Mouse (Mus musculus) neural tube, embryonic 15.5 days (tissue): Measurements from ENCODE around the gene Tmem9b. TPM values are rescaled to one million over a fixed set of nuclear protein-coding genes. Genes with fewer than 3 reads are reported as not detected.
A peak's percentile ranks its signal among the peaks of the same experiment; 100 is the strongest.

Experiments
- ATAC-seq: fragments of 200-750 bp; cut with Nextera tagmentation; 2 replicates; pipeline ENCODE4 v1.8.0; 2017; ENCODE audit warnings: mild to moderate bottlenecking, moderate TSS enrichment, moderate library complexity; ENCODE audit not compliant: low FRiP score
- H3K27ac ChIP-seq: fragments of 300-500 bp; sonication (generic); replicated peaks from 2 replicates; pipeline ENCODE4 v1.5.1; 2015; ENCODE audit warnings: mild to moderate bottlenecking, inconsistent platforms
- H3K27me3 ChIP-seq: fragments of 300-500 bp; sonication (generic); replicated peaks from 2 replicates; pipeline ENCODE4 v1.6.1; 2015; ENCODE audit warnings: inconsistent platforms
- H3K36me3 ChIP-seq: fragments of 300-500 bp; sonication (generic); 2 replicates; pipeline ENCODE4 v1.6.1; 2015; ENCODE audit warnings: inconsistent platforms
- H3K4me1 ChIP-seq: fragments of 300-500 bp; sonication (generic); 2 replicates; pipeline ENCODE4 v1.6.1; 2015; ENCODE audit warnings: inconsistent platforms
- H3K4me2 ChIP-seq: fragments of 300-500 bp; sonication (generic); 2 replicates; pipeline ENCODE4 v1.6.1; 2015; ENCODE audit warnings: inconsistent platforms, mild to moderate bottlenecking, moderate library complexity
- H3K4me3 ChIP-seq: fragments of 300-500 bp; sonication (generic); replicated peaks from 2 replicates; pipeline ENCODE4 v1.5.1; 2015; ENCODE audit warnings: mild to moderate bottlenecking, inconsistent platforms
- H3K9ac ChIP-seq: fragments of 300-500 bp; sonication (generic); replicated peaks from 2 replicates; pipeline ENCODE4 v1.6.1; 2015; ENCODE audit warnings: mild to moderate bottlenecking, inconsistent platforms
- H3K9me3 ChIP-seq: fragments of 300-500 bp; sonication (generic); replicated peaks from 2 replicates; pipeline ENCODE4 v1.6.1; 2016; ENCODE audit warnings: inconsistent platforms
- WGBS: fragments of 180-500 bp; shearing (Covaris S2); methylation state at CpG from one replicate; pipeline ENCODE4 v1.1.7; 2015; ENCODE audit warnings: mixed read lengths; 5-methylcytosine and 5-hydroxymethylcytosine counted together
- polyA plus RNA-seq: library from polyadenylated mRNA; unstranded; fragments of >200 nt; fragmentation: Nextera tagmentation; extraction: Ambion mirVana; gene quantifications from 2 replicates; pipeline ENCODE4 v1.2.1, GENCODE M21; 2015

Gene Tmem9b
- 125 and 134 TPM in 2 replicates for polyA plus RNA-seq

- Histone ChIP-seq H3K27ac (peak within 1 kb of the TSS; percentile 85), H3K27me3 (no peaks in the 10 kb centered on the region), H3K9ac (peak within 1 kb of the TSS; percentile 75), H3K4me2 (peak within 1 kb of the TSS; percentile 85), H3K9me3 (no peaks in the 10 kb centered on the region), H3K36me3 (peaks cover 7% of the 10 kb centered on the region; the same call in 1 of the 2 replicates), H3K4me1 (peaks cover 33% of the 10 kb centered on the region), H3K4me3 (peak within 1 kb of the TSS; percentile 63)
- under 1% methylated on average over 74 of the region's 74 CpGs for WGBS
- ATAC-seq = peak; percentile 93
These were observed at the start of gene Tmem9b for GRCm38 (mm10) chr7:109752008-109752925. Tmem9b (minus strand) TSS chr7:109752875.

GRCm38 (mm10) chr7:109800626-109801025 lies 48.0 kb upstream of the Tmem9b start:
- WGBS = 94% methylated on average over 4 of the region's 4 CpGs
- Histone ChIP-seq H3K27me3 (no peaks in the 10 kb centered on the region), H3K9me3 (no peaks in the 10 kb centered on the region), H3K4me2 (no peak overlapping the region), H3K4me1 (no peaks in the 10 kb centered on the region), H3K36me3 (no peaks in the 10 kb centered on the region), H3K9ac (no peak overlapping the region), H3K4me3 (no peak overlapping the region), H3K27ac (no peak overlapping the region)
- no peak for ATAC-seq

GRCm38 (mm10) chr7:109799168-109799567 lies 46.5 kb upstream of the Tmem9b start:
- Histone ChIP-seq H3K4me2 (no peak overlapping the region), H3K9ac (no peak overlapping the region), H3K27ac (no peak overlapping the region), H3K27me3 (no peaks in the 10 kb centered on the region), H3K36me3 (no peaks in the 10 kb centered on the region), H3K4me3 (no peak overlapping the region), H3K4me1 (no peaks in the 10 kb centered on the region), H3K9me3 (no peaks in the 10 kb centered on the region)
- no peak for ATAC-seq
- WGBS = 78% methylated on average over 11 of the region's 11 CpGs

- 86% methylated on average over 5 of the region's 5 CpGs for WGBS
- Histone ChIP-seq H3K27ac (no peak overlapping the region), H3K36me3 (no peaks in the 10 kb centered on the region), H3K9ac (no peak overlapping the region), H3K4me2 (no peak overlapping the region), H3K9me3 (no peaks in the 10 kb centered on the region), H3K27me3 (no peaks in the 10 kb centered on the region), H3K4me3 (no peak overlapping the region), H3K4me1 (no peaks in the 10 kb centered on the region)
- no peak for ATAC-seq
These were observed 42.9 kb upstream of the Tmem9b start for GRCm38 (mm10) chr7:109795564-109795963.

- Histone ChIP-seq H3K4me2 (no peak overlapping the region), H3K36me3 (no peaks in the 10 kb centered on the region), H3K9me3 (no peaks in the 10 kb centered on the region), H3K9ac (no peak overlapping the region), H3K27me3 (no peaks in the 10 kb centered on the region), H3K4me1 (no peaks in the 10 kb centered on the region), H3K27ac (no peak overlapping the region), H3K4me3 (no peak overlapping the region)
- ATAC-seq = no peak
- WGBS = 57% methylated on average over 2 of the region's 2 CpGs
These were observed 41.9 kb upstream of the Tmem9b start for GRCm38 (mm10) chr7:109794556-109794955.

GRCm38 (mm10) chr7:109792759-109793158 lies 40.1 kb upstream of the Tmem9b start:
- Histone ChIP-seq H3K4me1 (no peaks in the 10 kb centered on the region), H3K9me3 (no peaks in the 10 kb centered on the region), H3K36me3 (no peaks in the 10 kb centered on the region), H3K27me3 (no peaks in the 10 kb centered on the region), H3K4me3 (no peak overlapping the region), H3K4me2 (no peak overlapping the region), H3K9ac (no peak overlapping the region), H3K27ac (no peak overlapping the region)
- no peak for ATAC-seq
- 82% methylated on average over 2 of the region's 2 CpGs for WGBS

- ATAC-seq = no peak
- no peaks in the 10 kb centered on the region for H3K27me3 ChIP-seq
- H3K9ac ChIP-seq = no peak overlapping the region
- H3K36me3 ChIP-seq = no peaks in the 10 kb centered on the region
- H3K4me2 ChIP-seq = no peak overlapping the region
- H3K9me3 ChIP-seq = no peaks in the 10 kb centered on the region
- no peak overlapping the region for H3K27ac ChIP-seq
- H3K4me1 ChIP-seq = no peaks in the 10 kb centered on the region
- H3K4me3 ChIP-seq = no peak overlapping the region
- WGBS = 87% methylated on average over 3 of the region's 3 CpGs
These were observed 38.1 kb upstream of the Tmem9b start for GRCm38 (mm10) chr7:109790818-109791217.

GRCm38 (mm10) chr7:109787860-109788259 lies 35.2 kb upstream of the Tmem9b start:
- H3K9ac ChIP-seq = no peak overlapping the region
- H3K27me3 ChIP-seq = peaks cover 10% of the 10 kb centered on the region
- no peaks in the 10 kb centered on the region for H3K36me3 ChIP-seq
- WGBS = 98% methylated on average over 2 of the region's 2 CpGs
- H3K4me1 ChIP-seq = no peaks in the 10 kb centered on the region; the same call in 1 of the 2 replicates
- ATAC-seq = no peak
- H3K4me3 ChIP-seq = no peak overlapping the region
- H3K27ac ChIP-seq = no peak overlapping the region
- no peak overlapping the region for H3K4me2 ChIP-seq
- no peaks in the 10 kb centered on the region for H3K9me3 ChIP-seq

GRCm38 (mm10) chr7:109783281-109783680 lies 30.6 kb upstream of the Tmem9b start:
- Histone ChIP-seq H3K9me3 (no peaks in the 10 kb centered on the region), H3K36me3 (no peaks in the 10 kb centered on the region), H3K9ac (no peak overlapping the region), H3K4me2 (0 out of 2 replicates have a peak overlapping the region, but pooled peaks have one; percentile 5), H3K27ac (no peak overlapping the region), H3K27me3 (peaks cover 33% of the 10 kb centered on the region), H3K4me3 (no peak overlapping the region), H3K4me1 (peaks cover 18% of the 10 kb centered on the region)
- ATAC-seq = no peak
- WGBS = 50% methylated on average over 7 of the region's 7 CpGs

- H3K4me2 ChIP-seq = peak within 1 kb of the TSS; percentile 99
- H3K9ac ChIP-seq = peak within 1 kb of the TSS; percentile 53
- ATAC-seq = peak; percentile 91
- no peaks in the 10 kb centered on the region for H3K36me3 ChIP-seq
- WGBS = 2% methylated on average over 52 of the region's 52 CpGs
- no peaks in the 10 kb centered on the region for H3K9me3 ChIP-seq
- peak within 1 kb of the TSS; percentile 66 for H3K4me3 ChIP-seq
- peaks cover 33% of the 10 kb centered on the region for H3K27me3 ChIP-seq
- H3K27ac ChIP-seq = no peak within 1 kb of the TSS
- H3K4me1 ChIP-seq = peaks cover 18% of the 10 kb centered on the region
These were observed 29.0 kb upstream of the Tmem9b start, which contains the start of gene Nrip3 for GRCm38 (mm10) chr7:109781470-109782203. Nrip3 (minus strand) TSS chr7:109782025.

- WGBS = under 1% methylated on average over 24 of the region's 24 CpGs
- Histone ChIP-seq H3K4me2 (peak overlapping the region; percentile 99), H3K27me3 (peaks cover 33% of the 10 kb centered on the region), H3K36me3 (no peaks in the 10 kb centered on the region), H3K9me3 (no peaks in the 10 kb centered on the region), H3K27ac (no peak overlapping the region), H3K4me3 (peak overlapping the region; percentile 66), H3K4me1 (peaks cover 18% of the 10 kb centered on the region), H3K9ac (peak overlapping the region; percentile 53)
- peak; percentile 76 for ATAC-seq
These were observed 28.4 kb upstream of the Tmem9b start for GRCm38 (mm10) chr7:109781087-109781469.
